Mouse (Mus musculus) gastrocnemius, postnatal 4 days (tissue): ENCODE results near the gene Prss38. TPM values are rescaled to one million over a fixed set of nuclear protein-coding genes. Genes with fewer than 3 reads are reported as not detected.

Experiments used
- DNase-seq, 2 experiments: peaks; one replicate each; pipeline ENCODE4 v3.0.0; 2021 to 2022; ENCODE audit warnings: low spot score in 2 of 2, mixed read lengths in 2 of 2
- long read RNA-seq, 2 experiments: library from polyadenylated mRNA; stranded (forward); transcript quantifications; one replicate each; pipeline ENCODE4 v2.0.0; 2021
- total RNA-seq, 2 experiments: library from RNA; stranded (reverse); gene quantifications; 2 replicates each; pipeline ENCODE4 v1.2.3; 2021

Prss38 gene
- total RNA-seq: not detected
- long read RNA-seq, experiment 1: 0 reads
- long read RNA-seq, experiment 2: 0 reads

GRCm38 (mm10) chr11:59375475-59375874 lies at the start of gene Prss38:
Gene Prss38, minus strand, starts transcription at chr11:59375657.
- no peak for DNase-seq

DNA sequence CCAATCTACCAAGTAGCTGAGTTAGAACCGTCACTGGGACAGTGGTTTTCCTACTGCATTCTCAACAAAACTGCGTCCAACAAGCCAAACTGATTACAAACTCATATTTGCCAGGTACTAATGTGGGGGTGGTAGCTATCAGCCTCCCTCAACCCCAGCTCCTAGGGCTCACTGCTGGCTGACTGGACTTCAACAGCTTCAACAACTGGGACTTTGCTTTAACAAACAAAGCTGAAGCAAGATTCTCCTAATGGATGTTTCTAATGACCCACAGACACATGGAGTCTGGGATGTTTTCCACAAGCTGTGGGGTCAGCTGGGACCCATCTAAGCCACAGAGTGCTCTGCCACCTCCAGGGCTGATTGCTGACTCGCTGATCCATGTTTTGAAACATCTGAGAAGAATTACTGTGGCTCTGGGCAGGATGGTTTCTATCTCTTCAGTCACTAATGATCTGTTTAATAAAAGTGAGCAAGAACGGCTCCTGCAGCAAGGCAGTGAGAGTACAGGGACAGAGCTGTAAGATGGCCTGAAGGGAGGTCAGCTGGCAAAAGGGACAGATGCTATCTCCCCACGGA lies 47.6 kb upstream of the Prss38 start:
- DNase-seq: no peak

DNA sequence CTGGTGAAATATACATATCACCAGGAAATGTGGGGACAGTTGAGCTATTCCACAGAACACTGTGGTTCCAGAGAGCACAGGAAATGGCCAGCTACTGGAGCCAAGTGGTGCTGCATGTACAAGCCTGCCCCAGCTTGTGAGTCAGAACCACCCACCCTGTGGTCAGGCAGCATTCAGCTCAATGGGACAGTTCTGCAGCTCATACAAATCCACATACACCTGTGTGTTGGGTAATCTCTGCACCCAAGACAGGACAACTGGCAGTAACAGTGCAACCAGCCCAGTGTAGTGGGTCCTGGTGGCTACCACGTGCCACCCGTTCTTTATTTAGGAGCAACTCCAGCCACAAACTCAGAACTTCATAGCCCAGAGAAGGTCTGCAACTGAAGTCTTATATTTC lies 46.5 kb upstream of the Prss38 start:
- no peak for DNase-seq

DNA sequence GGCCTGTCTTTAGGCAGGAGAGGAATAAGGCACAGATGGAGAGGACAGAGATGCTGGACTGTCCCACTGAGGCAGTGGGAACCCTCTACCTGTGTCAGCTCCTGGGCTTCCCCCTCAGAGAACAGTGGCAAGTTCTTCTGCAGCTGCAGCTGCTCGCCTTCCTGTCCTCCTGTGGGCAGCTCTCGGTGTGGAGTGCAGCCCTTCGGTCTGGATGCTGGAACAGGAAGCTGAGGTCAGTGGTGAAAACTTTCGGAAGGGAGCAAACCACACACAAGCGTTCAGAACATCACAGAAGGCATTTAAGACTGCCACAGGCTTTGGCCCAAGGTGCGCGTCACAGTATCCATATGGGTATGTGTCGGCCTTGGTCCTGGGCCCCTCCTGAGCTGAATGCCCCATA lies 46.0 kb upstream of the Prss38 start:
- DNase-seq: no peak

DNA sequence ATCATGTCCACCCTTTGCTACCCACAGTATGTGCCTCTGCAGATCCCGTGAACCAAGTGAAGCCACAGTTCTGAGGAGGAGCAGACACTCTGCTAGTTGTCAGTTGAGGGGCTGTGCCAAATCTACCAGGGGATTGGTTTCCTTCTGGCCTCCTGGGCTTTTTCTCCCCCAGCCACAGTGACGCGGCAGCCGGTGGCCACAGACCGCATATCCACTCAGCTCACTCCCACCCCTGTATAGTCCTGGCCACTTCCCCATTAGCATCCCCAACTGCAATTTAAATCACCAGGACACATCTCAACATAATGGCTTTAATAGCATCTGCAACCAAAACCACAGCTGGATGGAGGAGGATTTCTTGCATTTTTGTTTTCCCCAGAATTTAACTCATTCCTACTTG lies 43.3 kb upstream of the Prss38 start:
- DNase-seq: no peak

DNA sequence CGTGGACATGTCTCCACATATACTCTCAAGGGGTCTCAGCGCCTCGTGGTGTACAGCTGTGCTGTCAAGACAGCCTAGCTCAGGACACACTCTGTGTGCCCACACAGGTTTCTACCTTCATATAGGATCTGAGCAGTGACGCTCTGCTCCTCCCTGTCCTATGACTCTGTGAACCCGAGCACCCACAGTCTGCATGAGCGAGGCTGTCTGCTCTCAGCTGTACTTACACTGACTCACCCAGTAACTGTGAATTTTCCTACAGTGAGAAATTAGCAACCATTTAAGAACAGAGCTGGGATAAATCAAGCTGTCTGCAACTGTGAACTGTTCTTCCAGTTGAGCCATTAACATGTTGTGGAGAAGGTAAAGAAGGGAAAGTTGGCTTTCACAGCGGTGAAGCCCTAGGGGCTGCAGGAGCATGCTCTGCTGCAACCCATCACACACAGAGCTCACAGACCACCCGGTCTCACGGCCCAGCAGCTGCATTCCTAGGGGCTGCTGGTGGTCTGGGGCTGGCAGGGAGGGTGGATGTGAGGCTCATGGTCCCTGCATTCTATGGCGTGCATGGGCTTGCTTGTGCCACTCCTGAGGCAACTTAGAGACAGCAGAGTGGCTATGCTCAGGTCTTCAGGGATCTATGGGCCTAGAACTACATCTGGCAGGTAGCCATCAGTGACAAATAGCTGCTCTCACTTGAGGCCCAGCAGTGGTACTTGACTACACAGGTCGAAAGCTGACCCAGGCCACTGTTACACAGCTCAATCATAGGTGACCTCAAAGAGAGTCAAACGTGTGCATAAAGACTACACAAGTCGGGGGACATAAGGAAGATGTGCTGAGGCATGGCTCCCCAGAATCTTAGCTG lies 37.8 kb upstream of the Prss38 start:
- no peak for DNase-seq

DNA sequence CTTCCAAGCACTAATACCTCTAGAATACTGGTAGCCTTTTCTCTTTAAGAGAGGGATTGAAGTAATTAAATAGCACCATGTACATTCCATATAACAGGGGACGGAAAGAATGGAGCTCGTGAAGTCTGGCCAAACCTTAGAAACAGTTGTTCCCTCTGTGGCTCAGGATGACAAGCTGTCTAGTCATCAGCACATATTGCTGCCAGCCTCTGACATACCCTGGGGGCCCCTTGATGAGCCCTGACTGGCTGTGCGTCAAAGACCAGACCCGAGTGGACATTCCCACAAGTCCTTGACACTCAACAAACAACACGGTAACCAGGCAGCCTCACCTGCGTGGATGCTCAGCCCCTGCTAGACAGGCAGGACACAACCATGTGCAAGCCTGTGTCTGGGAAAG lies 36.6 kb upstream of the Prss38 start:
- no peak for DNase-seq

DNA sequence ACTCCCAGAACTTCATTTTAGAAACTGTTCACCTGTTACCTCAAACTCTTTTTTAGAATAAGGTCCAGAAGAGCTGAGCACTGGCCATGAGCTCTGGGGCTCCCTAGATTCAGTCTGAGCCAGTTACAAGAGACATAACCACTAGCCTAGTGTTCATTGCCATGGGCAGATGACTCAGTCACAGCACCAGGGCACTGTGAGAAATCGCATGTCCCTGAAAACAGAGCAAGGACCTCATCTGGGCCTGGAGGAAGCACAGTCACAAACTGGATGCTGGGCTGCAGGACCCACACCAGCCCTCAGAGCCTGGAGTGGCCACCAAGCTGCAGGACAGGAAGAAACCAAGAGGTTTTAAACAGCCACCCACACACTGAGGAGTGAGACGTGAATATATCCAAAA lies 35.4 kb upstream of the Prss38 start:
- DNase-seq: no peak

- no peak for DNase-seq
These were observed 30.3 kb upstream of the Prss38 start for GRCm38 (mm10) chr11:59405761-59406160.

DNA sequence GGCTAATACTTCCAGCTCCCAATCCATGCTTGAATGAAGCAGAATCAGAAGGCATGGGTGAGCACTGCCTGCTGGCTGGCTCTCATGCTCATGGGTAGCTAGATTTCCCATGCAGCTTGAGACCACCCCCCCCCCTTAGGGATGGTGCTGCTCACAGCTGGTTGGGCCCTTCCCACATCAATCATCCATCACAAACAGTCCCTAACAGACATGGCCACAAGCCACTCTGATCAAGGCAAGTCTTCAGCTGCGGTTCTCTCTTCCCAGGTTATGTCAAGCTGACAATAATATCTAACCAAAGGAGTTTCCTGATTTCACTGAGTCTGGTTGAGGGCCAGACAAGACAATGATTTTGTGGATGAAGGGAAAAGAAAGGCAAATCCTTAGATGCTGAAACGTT lies 25.4 kb upstream of the Prss38 start:
- DNase-seq: no peak

DNA sequence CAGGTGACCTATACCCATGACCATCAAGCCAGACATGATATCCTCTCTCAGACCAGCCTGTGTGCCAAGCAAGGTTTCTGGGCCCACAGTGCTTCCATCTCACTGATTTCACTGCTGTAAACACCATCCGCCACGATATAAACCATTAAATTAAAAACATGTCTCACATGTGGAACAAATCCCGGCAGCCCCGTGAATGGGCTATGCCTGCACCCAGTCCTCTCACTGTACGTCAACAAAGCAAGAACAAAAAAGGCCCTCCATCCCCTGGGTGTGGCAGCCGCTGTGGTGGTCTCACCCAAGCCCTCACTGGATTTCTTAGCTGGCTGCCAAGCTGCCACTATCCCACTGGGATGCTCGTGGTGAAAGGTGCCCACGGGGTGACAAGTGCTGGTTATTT lies 24.4 kb upstream of the Prss38 start:
- no peak for DNase-seq

- no peak for DNase-seq
These were observed 22.3 kb upstream of the Prss38 start for GRCm38 (mm10) chr11:59397536-59398371.

- DNase-seq: no peak
These were observed 19.0 kb upstream of the Prss38 start for GRCm38 (mm10) chr11:59394451-59394850.

GRCm38 (mm10) chr11:59393591-59393990 lies 18.1 kb upstream of the Prss38 start:
- peak; percentile 42 to 62 for DNase-seq

DNA sequence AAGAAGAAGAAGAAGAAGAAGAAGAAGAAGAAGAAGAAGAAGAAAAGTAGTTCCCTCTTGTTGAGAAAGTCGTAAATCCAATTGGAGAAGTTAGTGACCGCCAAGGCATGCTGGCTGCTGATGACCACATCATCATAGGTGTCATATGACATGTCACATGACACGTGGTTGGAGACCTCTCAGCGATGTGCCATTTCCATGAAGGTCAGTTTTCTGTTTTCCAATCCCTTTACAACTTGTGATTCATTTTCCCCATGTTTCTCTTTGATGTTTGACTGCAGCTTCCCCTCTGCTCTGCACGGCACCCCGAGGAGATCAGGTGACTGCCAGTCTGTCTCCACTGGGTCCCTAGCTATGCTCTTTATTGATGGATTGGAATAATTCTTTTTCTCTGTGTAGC lies 16.8 kb upstream of the Prss38 start:
- no peak for DNase-seq

DNA sequence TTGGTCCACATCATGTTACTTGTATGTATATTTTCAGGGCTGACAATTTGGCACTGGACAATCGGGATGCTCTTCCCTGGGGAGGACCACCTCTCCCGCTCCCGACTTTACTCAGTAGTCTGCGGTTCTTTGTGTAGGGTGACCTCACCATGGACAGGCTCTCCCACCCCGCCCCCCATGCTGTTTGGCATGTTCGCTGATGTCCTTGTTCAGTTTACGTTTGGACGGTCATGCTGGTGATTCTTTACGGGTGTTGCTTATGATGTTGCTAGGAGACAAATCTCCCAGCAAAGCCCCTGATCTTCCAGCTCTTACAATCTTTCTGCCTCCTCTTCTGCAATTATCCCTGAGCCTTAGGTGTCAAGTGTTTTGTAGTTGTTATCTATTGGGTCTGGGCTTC lies 15.0 kb upstream of the Prss38 start:
- no peak for DNase-seq

DNA sequence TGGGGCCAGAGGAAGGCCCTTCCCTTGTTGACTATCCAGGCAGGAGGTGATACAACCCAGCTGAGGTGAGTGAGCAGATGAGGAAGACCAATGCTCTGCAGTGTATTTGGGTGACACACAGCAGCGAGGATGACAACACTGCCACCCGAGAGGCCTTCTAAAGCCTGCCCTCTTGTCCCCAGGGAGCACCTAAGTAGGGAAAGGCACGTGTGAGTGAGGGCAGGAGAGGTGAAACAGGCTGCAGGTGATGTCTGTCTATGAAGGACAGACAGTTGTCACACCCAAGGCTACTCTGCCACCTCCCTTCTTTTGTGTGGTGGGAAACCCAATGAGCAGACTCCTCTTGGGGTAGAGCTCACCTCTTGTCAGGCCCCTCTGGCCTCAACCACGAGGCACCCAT lies 14.2 kb upstream of the Prss38 start:
- DNase-seq: no peak

GRCm38 (mm10) chr11:59388806-59389205 lies 13.3 kb upstream of the Prss38 start:
- DNase-seq: no peak

GRCm38 (mm10) chr11:59387471-59387870 lies 12.0 kb upstream of the Prss38 start:
- DNase-seq: no peak

- DNase-seq: peak in 1 of 2 experiments; percentile 34
These were observed 9.7 kb upstream of the Prss38 start for GRCm38 (mm10) chr11:59385123-59385522.

- DNase-seq: peak in 1 of 2 experiments; percentile 48
These were observed 9.0 kb upstream of the Prss38 start for GRCm38 (mm10) chr11:59384441-59384959.

- no peak for DNase-seq
These were observed 4.1 kb upstream of the Prss38 start for GRCm38 (mm10) chr11:59379547-59379946.
